Mouse (Mus musculus) ovary, adult 18-20 months (tissue): ENCODE measurements at regions not wholly inside any gene's neighbourhood (a gene's known extent, or its start where the extent isn't known, plus 50 kb on each side); places are given as distances from the start of the nearest gene placed in this dataset.

ENCODE experiments used
- DNase-seq: peaks from one replicate; pipeline ENCODE4 v3.0.0; 2022; ENCODE audit warnings: low spot score, mixed read lengths

GRCm38 (mm10) chr8:26513001-26513400 lies 393.7 kb downstream of the Gm45692 start:
- no peak for DNase-seq

DNA sequence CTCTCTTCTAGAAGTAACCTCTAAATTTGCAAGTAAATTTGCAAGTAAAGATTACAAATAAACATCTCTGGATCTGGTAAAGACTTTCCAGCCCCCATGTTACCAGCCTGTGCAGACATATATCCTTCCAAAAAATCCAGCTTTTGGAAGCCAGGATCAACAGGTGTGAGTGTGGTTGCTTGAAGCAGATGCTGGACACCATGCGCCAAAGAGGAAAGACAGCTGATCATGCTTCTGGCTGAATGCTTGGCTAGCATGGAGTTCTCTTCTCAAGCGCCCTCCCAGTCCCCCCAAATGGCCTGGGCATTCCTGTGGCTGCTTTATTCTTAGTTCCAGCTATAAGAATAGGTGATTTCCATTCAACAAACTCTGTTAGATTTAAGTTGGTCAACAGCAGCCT lies 404.9 kb downstream of the Gm45692 start:
- no peak for DNase-seq

- DNase-seq: no peak
These were observed 407.3 kb downstream of the Gm45692 start for GRCm38 (mm10) chr8:26526474-26527185.

DNA sequence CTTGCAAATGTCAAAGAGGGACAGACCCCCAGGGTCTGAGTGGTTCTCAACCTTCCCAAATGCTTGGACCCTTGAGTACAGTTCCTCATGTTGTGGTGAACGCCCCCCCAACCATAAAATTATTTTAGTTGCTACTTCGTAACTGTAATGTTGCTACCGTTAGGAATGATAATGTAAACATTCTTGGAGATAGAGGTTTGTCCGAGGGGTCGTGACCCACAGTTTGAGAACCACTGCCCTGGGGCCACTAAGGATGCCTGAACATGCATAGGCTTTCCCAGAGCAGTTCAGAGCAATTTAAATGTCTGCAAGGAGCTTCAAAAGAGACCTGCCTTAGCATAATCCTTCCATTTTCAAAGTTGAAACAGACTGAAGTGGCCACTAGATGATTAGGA lies 407.8 kb downstream of the Gm45692 start:
- no peak for DNase-seq

DNA sequence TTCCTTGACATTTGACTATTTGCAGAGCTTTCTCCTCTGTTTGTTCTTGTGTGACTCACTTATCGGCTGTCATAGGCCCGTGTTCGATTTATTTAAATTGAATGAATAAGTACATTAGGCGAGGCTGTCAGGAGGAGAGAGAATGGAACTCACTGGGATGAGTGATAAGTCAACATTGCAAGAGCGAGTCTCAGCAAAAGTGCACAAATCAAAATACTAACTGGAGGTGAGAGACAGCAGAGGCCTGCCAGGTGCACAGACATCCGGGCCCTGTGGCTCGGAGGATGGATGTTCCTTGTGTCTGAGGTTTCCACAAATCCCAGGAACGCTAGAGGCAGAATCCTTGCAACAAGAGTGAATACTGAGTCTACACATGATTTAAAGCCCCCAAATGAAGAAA lies 410.6 kb downstream of the Gm45692 start:
- no peak for DNase-seq

DNA sequence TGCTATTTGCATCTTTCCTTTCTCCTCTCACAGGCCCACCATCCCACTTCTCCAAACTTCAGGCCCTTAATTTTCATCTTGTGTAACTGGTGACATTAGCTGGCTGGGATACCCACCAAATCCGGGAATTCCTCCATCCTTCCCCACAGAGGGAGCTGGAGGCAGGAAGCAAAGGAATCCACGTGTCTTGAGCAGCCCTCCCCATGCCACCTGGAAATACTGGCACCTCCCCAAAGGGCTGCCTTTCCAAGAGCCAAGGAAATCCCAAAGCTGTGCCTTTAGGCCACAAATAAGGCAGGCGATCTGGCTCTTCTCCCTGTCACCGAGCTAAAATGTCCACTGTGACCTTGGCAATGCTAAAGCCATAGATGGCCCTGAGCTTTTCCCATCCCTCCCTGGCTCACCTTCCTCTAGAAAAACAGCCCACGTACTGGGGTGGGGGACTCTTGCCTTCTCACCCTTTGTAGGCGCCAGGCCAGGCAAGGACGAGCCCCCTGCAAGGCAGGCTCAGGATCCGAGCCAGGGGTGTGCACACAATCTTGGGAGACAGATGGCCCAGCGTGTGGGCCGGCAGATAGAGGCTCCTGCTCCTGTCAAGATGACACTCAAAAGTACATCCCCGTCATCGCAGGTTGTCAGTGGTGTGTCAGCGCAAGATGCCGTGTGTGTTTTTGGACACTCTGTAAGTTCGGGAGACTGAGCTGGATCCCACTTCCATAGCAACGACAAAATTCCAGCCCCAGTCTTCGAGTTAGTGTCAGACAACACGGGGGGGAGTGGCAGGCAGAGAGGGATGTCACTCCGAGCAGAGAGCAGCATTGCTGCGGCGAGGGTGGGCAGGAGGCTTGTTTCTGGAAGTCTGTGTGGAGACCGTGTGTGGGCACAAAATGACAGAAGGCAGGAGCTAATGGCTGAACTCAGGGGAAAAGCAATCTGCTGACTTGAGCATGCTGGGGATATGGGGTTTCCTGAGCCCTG lies 414.4 kb downstream of the Gm45692 start:
- DNase-seq: no peak

DNA sequence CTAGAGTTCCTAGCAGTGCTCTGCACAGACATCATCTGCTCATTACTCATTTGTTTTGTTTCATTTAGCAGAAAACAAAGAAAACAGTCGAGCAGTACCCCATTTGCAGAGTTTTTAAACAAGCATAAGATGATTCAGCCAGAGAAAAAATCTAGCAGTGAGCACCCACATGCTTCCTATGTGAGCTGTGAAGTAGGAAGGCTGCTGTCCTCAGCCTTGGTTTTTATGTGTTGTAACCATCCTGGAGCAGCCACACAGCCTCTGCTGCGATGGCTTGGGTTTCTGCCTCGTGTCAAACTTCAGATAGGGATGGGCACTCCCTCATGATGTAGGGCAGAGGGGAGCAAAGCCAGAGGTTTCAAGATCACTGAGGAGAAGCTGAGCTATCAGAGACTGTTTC lies 416.5 kb downstream of the Gm45692 start:
- no peak for DNase-seq

GRCm38 (mm10) chr8:26553691-26554090 lies 423.4 kb upstream of the Zfp703 start:
- no peak for DNase-seq

DNA sequence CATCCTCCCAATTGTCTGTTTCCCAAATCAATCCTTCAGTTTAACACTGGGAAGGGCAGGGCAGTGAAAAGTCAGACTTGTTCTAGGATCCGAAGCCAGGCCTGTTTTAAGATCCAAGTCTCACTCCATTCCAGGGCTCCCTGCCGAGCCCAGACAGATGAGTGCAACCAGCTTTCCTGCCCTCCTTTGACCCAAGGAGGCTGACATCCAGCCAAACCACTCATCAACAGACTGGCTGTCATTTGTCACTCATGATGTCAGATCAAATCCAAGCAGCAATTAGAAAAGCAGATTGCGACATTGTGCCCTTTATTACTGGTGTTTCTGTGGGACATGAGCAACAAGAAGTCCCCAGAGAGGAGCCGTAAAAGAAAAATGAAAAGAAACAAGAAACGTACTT lies 417.9 kb upstream of the Zfp703 start:
- peak; percentile 8 for DNase-seq

- DNase-seq: no peak
These were observed 414.0 kb upstream of the Zfp703 start for GRCm38 (mm10) chr8:26563151-26563550.

- DNase-seq: no peak
These were observed 412.9 kb upstream of the Zfp703 start for GRCm38 (mm10) chr8:26564254-26564653.

DNA sequence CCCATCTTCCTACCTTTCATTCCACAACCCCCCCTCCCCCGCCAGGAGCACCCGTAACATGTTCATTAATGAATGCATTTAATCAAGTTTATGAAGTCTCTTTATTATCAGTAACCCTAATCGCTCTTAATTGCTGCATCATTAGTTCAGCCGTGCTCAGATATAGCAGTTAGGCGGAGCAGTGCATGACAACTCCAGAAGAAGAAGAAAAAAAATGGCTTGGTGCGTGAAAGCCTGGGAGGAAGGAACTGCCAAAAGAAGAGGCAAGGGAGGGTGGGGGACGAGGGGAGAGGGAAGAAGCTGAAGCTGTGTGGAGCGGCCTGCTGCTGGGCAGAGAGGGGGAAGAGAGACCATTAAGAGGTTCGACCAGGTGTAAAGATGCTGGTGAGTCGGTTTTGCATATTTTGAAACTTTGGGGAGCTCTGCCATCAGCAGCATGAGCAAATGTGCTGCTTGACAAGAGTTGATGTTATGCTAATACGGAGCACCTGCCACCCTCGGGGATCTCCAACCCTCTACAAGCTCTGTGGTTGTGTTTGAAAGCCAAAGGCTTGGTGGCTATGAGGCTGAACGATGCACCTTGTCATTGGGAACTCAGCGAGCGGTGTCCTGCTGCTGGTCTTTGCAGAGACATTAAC lies 408.6 kb upstream of the Zfp703 start:
- no peak for DNase-seq

GRCm38 (mm10) chr8:26588841-26589240 lies 388.3 kb upstream of the Zfp703 start:
- no peak for DNase-seq

- no peak for DNase-seq
These were observed 386.4 kb upstream of the Zfp703 start for GRCm38 (mm10) chr8:26590591-26591212.

DNA sequence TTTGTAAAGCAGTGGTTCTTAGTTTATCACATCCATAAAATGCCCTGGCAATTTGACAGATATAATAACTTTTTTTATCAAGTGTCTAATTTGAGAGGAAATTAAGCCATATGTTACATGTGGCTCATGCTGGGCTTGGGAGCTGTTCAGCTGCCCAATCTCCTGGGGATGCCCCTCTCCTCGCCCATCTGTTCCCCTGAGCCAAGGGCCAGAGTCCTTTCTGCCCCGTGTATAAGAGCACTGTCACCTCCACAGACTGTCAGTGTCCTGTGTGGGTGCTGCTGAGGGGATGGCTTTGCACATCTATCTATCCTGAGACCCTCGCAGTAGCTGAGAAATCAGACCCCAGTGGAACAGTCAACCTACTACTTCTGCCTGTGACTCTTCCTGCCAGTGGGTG lies 385.9 kb upstream of the Zfp703 start:
- DNase-seq: no peak

DNA sequence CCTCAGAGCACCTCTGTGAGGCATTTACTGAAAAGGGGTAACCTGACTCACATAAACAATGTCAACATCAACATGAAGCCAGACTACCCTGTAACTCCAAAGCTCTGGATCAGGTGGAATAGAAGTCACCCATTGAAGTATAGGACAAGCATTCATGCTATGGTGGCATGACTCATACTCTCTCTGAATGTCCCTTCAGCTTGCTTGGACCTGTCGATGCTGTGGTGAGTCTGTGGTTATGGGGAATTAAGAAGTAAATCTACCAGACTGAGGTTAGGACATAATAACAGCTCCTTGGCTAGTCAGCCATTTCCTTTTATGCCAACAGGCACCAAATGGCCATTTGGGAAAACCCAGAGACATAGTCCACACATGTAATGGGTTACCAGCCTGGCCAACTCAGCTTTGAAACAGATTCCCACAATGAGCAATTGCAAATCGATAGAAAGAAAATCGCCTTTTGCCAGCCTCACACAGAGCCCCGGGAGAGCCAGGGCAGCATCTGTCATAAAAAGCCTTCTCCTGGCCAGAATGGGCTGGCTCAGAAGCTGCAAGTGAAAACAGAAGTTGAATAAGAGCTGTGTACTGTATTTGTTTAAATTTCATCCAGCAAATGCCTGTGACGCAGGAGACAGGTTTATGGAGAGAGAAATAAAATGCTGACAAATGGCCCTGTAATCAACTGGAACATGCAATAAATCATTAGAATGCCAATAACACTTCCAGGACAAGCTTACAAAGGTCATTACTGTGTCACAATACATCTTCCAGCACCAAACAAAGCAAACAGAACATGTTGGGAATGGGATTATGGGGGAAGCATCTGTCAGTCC lies 383.4 kb upstream of the Zfp703 start:
- no peak for DNase-seq

DNA sequence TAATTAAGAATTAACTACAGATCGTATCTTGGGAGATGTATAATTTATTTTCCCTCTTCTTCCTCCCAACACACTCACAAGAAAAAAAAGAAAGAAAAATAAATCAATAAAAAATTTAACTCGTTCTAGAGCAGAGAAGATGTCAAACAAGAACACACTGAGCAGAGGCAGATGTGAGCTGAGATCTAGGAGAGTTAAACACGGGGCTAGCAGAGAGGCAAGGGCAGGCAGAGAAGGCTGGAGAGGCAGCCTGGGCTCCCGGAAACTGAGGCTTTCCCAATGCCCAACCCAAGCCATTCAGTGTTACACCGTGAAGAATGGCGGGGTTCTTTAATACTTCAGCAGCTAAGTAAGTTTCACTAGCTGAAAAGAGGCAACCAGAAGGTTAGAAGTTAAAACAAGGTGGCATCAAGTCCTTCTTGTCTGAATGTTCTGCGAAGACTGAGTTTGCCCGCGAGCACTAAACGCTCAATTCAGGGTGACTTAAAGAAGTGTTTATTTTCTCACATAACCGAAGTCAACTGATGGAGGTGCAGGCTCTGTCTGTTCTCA lies 382.7 kb upstream of the Zfp703 start:
- DNase-seq: no peak

GRCm38 (mm10) chr8:26595431-26596018 lies 381.6 kb upstream of the Zfp703 start:
- no peak for DNase-seq

GRCm38 (mm10) chr8:26596665-26597362 lies 380.3 kb upstream of the Zfp703 start:
- no peak for DNase-seq

DNA sequence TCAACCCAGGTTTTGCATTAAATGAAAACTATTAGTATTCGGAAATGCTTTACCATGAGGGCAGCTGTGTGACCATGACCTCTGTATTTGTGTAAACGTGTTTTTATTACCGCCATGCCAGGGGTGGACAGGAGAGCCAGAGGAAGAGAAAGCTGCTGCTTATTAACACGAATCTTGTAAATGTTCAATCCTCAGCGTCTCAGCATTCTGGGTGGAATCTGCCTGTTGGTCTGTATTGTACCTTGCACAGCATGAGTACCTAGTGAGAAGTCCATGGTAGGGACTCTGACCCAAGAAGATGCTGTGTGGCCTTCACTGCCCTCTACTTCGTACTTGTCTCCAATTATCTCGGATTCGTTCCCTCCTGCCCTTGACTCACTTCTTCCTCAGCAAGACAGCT lies 378.6 kb upstream of the Zfp703 start:
- no peak for DNase-seq
